Mouse (Mus musculus) heart, postnatal 0 days (tissue): ENCODE measurements around the gene Runx2. TPM values are rescaled to one million over a fixed set of nuclear protein-coding genes. Genes with fewer than 3 reads are reported as not detected.

ENCODE experiments used
- ATAC-seq: fragments of 200-750 bp; cut with Nextera tagmentation; 2 replicates; pipeline ENCODE4 v1.8.0; 2017; ENCODE audit warnings: low read depth, moderate number of reproducible peaks, moderate library complexity; ENCODE audit not compliant: insufficient read depth
- DNase-seq: peaks from one replicate; pipeline ENCODE4 v3.0.0-alpha.2; 2016; ENCODE audit warnings: low spot score
- H3K27ac ChIP-seq: fragments of 300-500 bp; sonication (generic); 2 replicates; pipeline ENCODE4 v1.5.1; 2014; ENCODE audit warnings: low read depth, mild to moderate bottlenecking
- H3K27me3 ChIP-seq: fragments of 300-500 bp; sonication (generic); 2 replicates; pipeline ENCODE4 v1.6.1; 2014; ENCODE audit warnings: low read length, mixed read lengths; ENCODE audit not compliant: control insufficient read depth, insufficient read depth
- H3K36me3 ChIP-seq: fragments of 300-500 bp; sonication (generic); replicated peaks from 2 replicates; pipeline ENCODE4 v1.6.1; 2014; ENCODE audit warnings: low read length, mixed read lengths; ENCODE audit not compliant: control insufficient read depth, insufficient read depth
- H3K4me1 ChIP-seq: fragments of 300-500 bp; sonication (generic); 2 replicates; pipeline ENCODE4 v1.6.1; 2014; ENCODE audit warnings: antibody characterized with exemption; ENCODE audit not compliant: control insufficient read depth, insufficient read depth
- H3K4me2 ChIP-seq: fragments of 300-500 bp; sonication (generic); 2 replicates; pipeline ENCODE4 v1.6.1; 2014; ENCODE audit warnings: low read depth, mild to moderate bottlenecking, low read length, moderate library complexity
- H3K4me3 ChIP-seq: fragments of 300-500 bp; sonication (generic); 2 replicates; pipeline ENCODE4 v1.5.1; 2014; ENCODE audit warnings: low read depth, low read length
- H3K9ac ChIP-seq: fragments of 300-500 bp; sonication (generic); replicated peaks from 2 replicates; pipeline ENCODE4 v1.6.1; 2014; ENCODE audit warnings: low read depth, low read length, mixed read lengths
- H3K9me3 ChIP-seq: fragments of 300-500 bp; sonication (generic); replicated peaks from 2 replicates; pipeline ENCODE4 v1.6.1; 2016; ENCODE audit warnings: low read length; ENCODE audit not compliant: control insufficient read depth
- CTCF ChIP-seq: IDR thresholded peaks from 2 replicates; pipeline ENCODE4 v1.5.1; 2016; ENCODE audit warnings: antibody characterized with exemption, control low read depth, low read depth
- EP300 ChIP-seq: IDR thresholded peaks from 2 replicates; pipeline ENCODE4 v1.6.1; 2016; ENCODE audit warnings: antibody characterized with exemption, low read depth
- WGBS: fragments of 180-500 bp; shearing (Covaris S2); extraction: QIAGEN DNeasy Blood & Tissue Kit; methylation state at CpG from one replicate; pipeline ENCODE4 v1.1.7; 2014; 5-methylcytosine and 5-hydroxymethylcytosine counted together
- polyA plus RNA-seq: library from polyadenylated mRNA; unstranded; fragments of >200 nt; fragmentation: Nextera tagmentation; extraction: Ambion mirVana; gene quantifications from 2 replicates; pipeline ENCODE4 v1.2.1, GENCODE M21; 2015
- total RNA-seq: library from RNA; depleted of rRNA; stranded (reverse); fragments of >200 nt; gene quantifications from 2 replicates; pipeline ENCODE4 v1.2.3, GENCODE M21; 2014; ENCODE audit warnings: low replicate concordance

Gene Runx2
- total and polyA plus RNA-seq, 2 experiments from 2014 or later: 0.04 TPM; not detected in 1

DNA sequence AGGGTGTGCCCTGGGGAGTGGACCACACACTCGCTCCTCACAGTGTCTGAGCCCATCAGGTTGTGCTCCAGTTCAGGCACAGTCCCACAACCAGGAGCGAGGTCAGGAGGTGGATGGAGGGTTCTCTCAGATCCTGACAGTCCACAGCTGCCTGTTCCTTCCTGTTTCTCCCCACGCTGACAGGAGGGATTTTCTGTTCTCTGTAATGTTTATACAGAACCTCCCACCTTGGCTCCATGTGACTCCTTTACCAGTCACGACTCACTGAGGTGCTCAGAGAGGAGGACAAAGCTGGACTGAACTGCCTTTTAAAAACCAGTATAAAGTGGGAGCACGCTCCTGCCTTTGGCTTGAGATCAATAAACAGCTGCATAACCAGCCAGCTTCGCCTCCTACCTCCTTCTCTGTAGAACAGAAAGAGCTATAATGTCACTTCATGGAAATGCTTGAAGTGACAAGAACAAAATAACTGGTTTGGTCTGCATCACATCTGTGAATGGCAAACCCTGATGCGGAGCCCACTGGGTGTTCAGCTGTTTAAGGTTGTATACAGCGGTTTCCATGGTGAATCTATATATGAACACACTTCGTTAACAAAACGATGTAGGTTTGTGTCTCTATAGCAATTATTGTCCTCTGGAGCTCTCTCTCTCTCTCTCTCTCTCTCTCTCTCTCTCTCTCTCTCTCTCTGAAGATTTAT is 177.3 kb downstream of the Runx2 start:
- TF ChIP-seq EP300: no peak
- no peak for TF ChIP-seq CTCF
- H3K4me2 ChIP-seq: no peak overlapping the region
- no peak overlapping the region for H3K27ac ChIP-seq
- DNase-seq: no peak
- H3K9me3 ChIP-seq: no peaks in the 10 kb centered on the region
- ATAC-seq: no peak
- H3K4me1 ChIP-seq: no peaks in the 10 kb centered on the region
- H3K27me3 ChIP-seq: no peaks in the 10 kb centered on the region
- 70% methylated on average over 10 of the region's 10 CpGs for whole genome bisulfite sequencing
- H3K9ac ChIP-seq: no peak overlapping the region
- no peak overlapping the region for H3K4me3 ChIP-seq
- H3K36me3 ChIP-seq: no peaks in the 10 kb centered on the region

DNA sequence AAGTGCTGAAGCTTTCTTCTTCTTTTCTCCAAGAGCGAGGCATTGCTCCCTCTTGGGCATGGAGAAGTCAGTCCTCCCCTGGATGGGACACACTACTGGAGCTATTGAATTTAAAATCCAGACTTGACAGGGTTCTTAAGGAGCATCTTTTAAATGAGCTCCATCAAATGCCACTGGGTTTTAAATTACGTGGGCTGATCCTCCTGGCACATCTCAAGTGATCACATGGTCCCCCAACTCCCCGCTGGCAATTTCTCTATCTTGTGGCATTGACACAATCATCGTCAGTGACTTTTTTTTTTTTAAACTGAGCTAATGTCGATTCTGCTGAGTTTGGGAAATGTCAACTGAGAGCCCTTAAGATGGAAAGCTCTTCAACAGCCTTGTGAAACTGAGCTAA is 180.1 kb downstream of the Runx2 start:
- no peak for DNase-seq
- H3K4me3 ChIP-seq: no peak overlapping the region
- H3K4me1 ChIP-seq: no peaks in the 10 kb centered on the region
- no peaks in the 10 kb centered on the region for H3K9me3 ChIP-seq
- TF ChIP-seq EP300 (no peak), CTCF (no peak)
- H3K36me3 ChIP-seq: no peaks in the 10 kb centered on the region
- no peak overlapping the region for H3K9ac ChIP-seq
- H3K27me3 ChIP-seq: no peaks in the 10 kb centered on the region
- H3K27ac ChIP-seq: no peak overlapping the region
- no peak overlapping the region for H3K4me2 ChIP-seq
- WGBS: 77% methylated on average over 5 of the region's 5 CpGs
- no peak for ATAC-seq

DNA sequence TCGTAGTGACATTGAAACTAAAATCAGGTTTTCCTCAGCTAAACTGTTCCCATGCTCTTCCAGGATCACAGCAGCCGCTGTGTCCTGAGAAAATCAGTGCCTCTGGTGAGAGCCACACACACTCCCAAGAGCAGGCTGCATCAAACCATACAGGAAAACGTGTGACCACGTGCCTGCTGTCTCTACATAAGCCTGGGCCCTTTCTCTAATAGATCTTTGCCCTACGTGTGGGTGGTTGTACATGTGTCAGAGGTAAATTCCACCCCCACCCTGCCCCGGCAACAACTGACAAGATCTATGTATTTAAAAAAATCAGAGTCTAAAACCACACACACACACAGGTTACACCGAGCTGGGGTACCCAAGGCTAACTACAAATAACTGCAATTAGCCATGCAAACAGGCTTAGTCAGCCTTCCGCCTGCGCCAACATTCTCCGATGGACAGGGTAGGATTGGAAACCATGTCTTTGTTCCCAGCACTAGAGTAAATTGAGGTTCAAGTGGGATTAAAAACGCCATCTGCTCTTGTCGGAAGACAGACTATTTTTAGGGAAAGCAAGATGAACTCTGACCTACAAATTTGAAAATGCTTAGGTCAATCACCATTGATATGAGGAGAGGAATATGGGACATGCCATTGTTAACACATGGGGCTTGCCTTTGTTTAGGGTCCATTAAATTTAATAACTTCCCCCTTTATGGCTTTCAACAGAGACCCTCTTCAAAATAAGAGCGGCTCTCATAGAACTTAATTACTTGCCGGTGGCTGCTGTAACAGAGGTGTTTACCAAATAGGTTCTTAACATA is 180.8 kb downstream of the Runx2 start:
- no peaks in the 10 kb centered on the region for H3K36me3 ChIP-seq
- no peaks in the 10 kb centered on the region for H3K27me3 ChIP-seq
- no peak overlapping the region for H3K9ac ChIP-seq
- TF ChIP-seq EP300: no peak
- no peak for TF ChIP-seq CTCF
- H3K4me1 ChIP-seq: no peaks in the 10 kb centered on the region
- H3K4me2 ChIP-seq: no peak overlapping the region
- no peak overlapping the region for H3K4me3 ChIP-seq
- H3K27ac ChIP-seq: no peak overlapping the region
- 80% methylated on average over 14 of the region's 14 CpGs for WGBS
- no peak for ATAC-seq
- no peaks in the 10 kb centered on the region for H3K9me3 ChIP-seq
- DNase-seq: no peak

DNA sequence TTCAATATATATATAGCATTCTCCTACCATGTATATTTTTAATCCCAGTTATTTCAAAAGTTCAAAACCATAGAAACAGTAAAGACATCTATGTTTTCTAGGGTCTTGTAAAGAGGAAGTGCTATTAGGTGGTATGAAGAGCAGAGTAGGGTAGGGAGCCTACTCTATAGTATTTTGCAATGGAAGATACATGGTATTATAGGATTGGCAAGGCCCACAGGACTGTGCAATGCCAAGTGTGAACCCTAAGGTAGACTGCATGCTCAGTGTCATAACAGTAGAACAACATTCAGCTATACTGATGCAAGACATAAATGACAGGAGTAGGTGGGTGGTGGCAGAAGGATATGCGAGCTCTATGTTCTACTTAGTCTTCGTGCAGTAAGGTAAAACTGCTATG is 181.7 kb downstream of the Runx2 start:
- WGBS: 91% methylated on average over 2 of the region's 2 CpGs
- Histone ChIP-seq H3K9ac (no peak overlapping the region), H3K27ac (no peak overlapping the region), H3K4me3 (no peak overlapping the region), H3K4me1 (no peaks in the 10 kb centered on the region), H3K4me2 (no peak overlapping the region), H3K9me3 (no peaks in the 10 kb centered on the region), H3K36me3 (no peaks in the 10 kb centered on the region), H3K27me3 (no peaks in the 10 kb centered on the region)
- no peak for DNase-seq
- no peak for ATAC-seq
- no peak for TF ChIP-seq CTCF
- no peak for TF ChIP-seq EP300

DNA sequence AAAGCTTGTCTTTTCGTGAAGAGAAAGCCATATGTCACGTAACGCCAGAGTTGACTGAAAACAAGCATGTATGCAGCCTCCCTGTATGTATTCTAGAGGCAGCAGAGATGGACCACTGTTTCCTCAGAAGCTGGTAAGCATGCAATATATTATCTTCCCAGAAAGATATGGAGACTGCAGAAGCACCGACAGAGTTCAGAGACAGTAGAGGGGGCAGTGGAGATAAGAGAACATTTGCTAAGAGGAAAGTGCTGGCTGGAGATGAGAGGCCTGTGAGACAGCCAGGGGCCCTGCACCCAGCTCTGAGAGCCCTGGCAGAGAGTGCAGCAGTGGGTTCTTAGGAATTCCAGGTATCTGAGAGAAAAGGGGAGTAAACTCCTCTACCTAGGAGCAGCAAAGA is 182.3 kb downstream of the Runx2 start:
- ATAC-seq: no peak
- 45% methylated on average over 4 of the region's 4 CpGs for WGBS

More for the DNA sequence above, 182.3 kb downstream of the Runx2 start:
- no peak overlapping the region for H3K4me3 ChIP-seq
- no peaks in the 10 kb centered on the region for H3K36me3 ChIP-seq
- no peak overlapping the region for H3K27ac ChIP-seq
- DNase-seq: no peak
- H3K27me3 ChIP-seq: no peaks in the 10 kb centered on the region
- TF ChIP-seq CTCF (no peak), EP300 (no peak)
- H3K4me1 ChIP-seq: no peaks in the 10 kb centered on the region
- no peaks in the 10 kb centered on the region for H3K9me3 ChIP-seq
- H3K9ac ChIP-seq: no peak overlapping the region
- H3K4me2 ChIP-seq: no peak overlapping the region
